In genomic region chr12:108765751-108766221, GRCm38 (mm10) we compare ENCODE assay signal across 8 mouse cellular contexts. TPM values are rescaled to one million over a fixed set of nuclear protein-coding genes. Genes with fewer than 3 reads are reported as not detected.
A peak's percentile ranks its signal among the peaks of the same experiment; 100 is the strongest.
DNase-seq lines count a peak whose midpoint lies in the region; ATAC-seq and TF ChIP-seq lines count a peak whose summit lies in the region.

No protein-coding gene starts in this region.

- H3ac ChIP-seq in myocyte (ENCODE audit: control insufficient read depth, insufficient read length) = no peak overlapping the region

- ATAC-seq in hindbrain, embryonic 16.5 days = peak; percentile 67
- peak; percentile 42 for ATAC-seq in liver, embryonic 12.5 days

- H3K79me2 ChIP-seq in myocyte (ENCODE audit: control insufficient read depth, insufficient read depth) = no peaks in the 10 kb centered on the region

- TF ChIP-seq POLR2A in myocyte (IDR thresholded peaks at IDR 0.05; ENCODE audit: insufficient read length, low read depth) = peak; percentile 37

- peak overlapping the region; percentile 17 for H3K4me3 ChIP-seq in hindbrain, embryonic 16.5 days (ENCODE audit: low read length)
- H3K4me3 ChIP-seq in liver, embryonic 12.5 days = peak overlapping the region; percentile 50
- H3K4me3 ChIP-seq in myocyte = peak overlapping the region; percentile 21

- peak overlapping the region; percentile 68 for H3K27ac ChIP-seq in hindbrain, embryonic 16.5 days (ENCODE audit: low read depth, low read length)
- H3K27ac ChIP-seq in liver, embryonic 12.5 days = peak overlapping the region; percentile 74

- DNase-seq in retina, postnatal 1 day = peak; percentile 36
- no peak for DNase-seq in retina, embryonic 14.5 days (ENCODE audit: low spot score)
- peak; percentile 61 for DNase-seq in cerebellum, adult 9-11 months
- peak; percentile 76 to 81 for DNase-seq in gastrocnemius, adult 8-10 months (ENCODE audit: low spot score in 2 of 2)
- DNase-seq in thymus, adult 18-20 months = peak; percentile 74 to 83

- peak overlapping the region; percentile 57 for H3K9ac ChIP-seq in hindbrain, embryonic 16.5 days (ENCODE audit: low read depth, low read length)
- peak overlapping the region; percentile 59 for H3K9ac ChIP-seq in liver, embryonic 12.5 days

- H3K4me2 ChIP-seq in hindbrain, embryonic 16.5 days (ENCODE audit: low read length) = peak overlapping the region; percentile 42
- H3K4me2 ChIP-seq in liver, embryonic 12.5 days = peak overlapping the region; percentile 82
- H3K4me2 ChIP-seq in myocyte (ENCODE audit: low read depth) = peak overlapping the region; percentile 72

- no peaks in the 10 kb centered on the region for H3K27me3 ChIP-seq in hindbrain, embryonic 16.5 days (replicated peaks; ENCODE audit: control insufficient read depth, insufficient read depth, low read length)
- no peaks in the 10 kb centered on the region for H3K27me3 ChIP-seq in liver, embryonic 12.5 days (replicated peaks)
- H3K27me3 ChIP-seq in myocyte (ENCODE audit: control insufficient read depth, insufficient read depth, insufficient read length) = no peaks in the 10 kb centered on the region

- H3K4me1 ChIP-seq in hindbrain, embryonic 16.5 days (ENCODE audit: control insufficient read depth, insufficient read depth, low read depth, low read length) = peaks cover 13% of the 10 kb centered on the region
- H3K4me1 ChIP-seq in liver, embryonic 12.5 days = peaks cover 72% of the 10 kb centered on the region

- 38% methylated on average over 14 of the region's 14 CpGs for WGBS in hindbrain, embryonic 16.5 days
- 8% methylated on average over 14 of the region's 14 CpGs for WGBS in liver, embryonic 12.5 days (ENCODE audit: insufficient replicate concordance)

- H3K36me3 ChIP-seq in hindbrain, embryonic 16.5 days (ENCODE audit: control insufficient read depth, insufficient read depth, low read length) = no peaks in the 10 kb centered on the region
- H3K36me3 ChIP-seq in liver, embryonic 12.5 days = no peaks in the 10 kb centered on the region
- H3K36me3 ChIP-seq in myocyte (ENCODE audit: control insufficient read depth, insufficient read depth) = no peaks in the 10 kb centered on the region

- H3K9me3 ChIP-seq in hindbrain, embryonic 16.5 days (ENCODE audit: control insufficient read depth, low read length) = no peaks in the 10 kb centered on the region
- H3K9me3 ChIP-seq in liver, embryonic 12.5 days (replicated peaks) = no peaks in the 10 kb centered on the region

TF ChIP-seq in myocyte, 11 proteins besides CTCF, POLR2A, EP300 and RAD21:
- no peak for TF ChIP-seq POLR2AphosphoS2 (IDR thresholded peaks at IDR 0.05; ENCODE audit: insufficient read length, low read depth)
- no peak for TF ChIP-seq MAX (IDR thresholded peaks at IDR 0.05; ENCODE audit: low read depth)
- no peak for TF ChIP-seq E2F4 (IDR thresholded peaks at IDR 0.05; ENCODE audit: insufficient read depth)
- no peak for TF ChIP-seq USF1 (IDR thresholded peaks at IDR 0.05; ENCODE audit: low read depth)
- no peak for TF ChIP-seq CEBPB (IDR thresholded peaks at IDR 0.05; ENCODE audit: insufficient read depth, poor library complexity, severe bottlenecking)
- TF ChIP-seq REST (IDR thresholded peaks at IDR 0.05; ENCODE audit: insufficient read depth, insufficient read length) = no peak
- no peak for TF ChIP-seq TCF12 (IDR thresholded peaks at IDR 0.05; ENCODE audit: insufficient read depth, poor library complexity, severe bottlenecking)
- TF ChIP-seq MYOG (IDR thresholded peaks at IDR 0.05; ENCODE audit: control insufficient read depth in 1 of 3, insufficient read depth in 1 of 3, insufficient read length in 2 of 3, low read depth in 2 of 3) = no peak
- no peak for TF ChIP-seq MYOD1 (IDR thresholded peaks at IDR 0.05; ENCODE audit: control insufficient read depth in 1 of 3, insufficient read length in 2 of 3, low read depth in 2 of 3)
- TF ChIP-seq SRF (IDR thresholded peaks at IDR 0.05; ENCODE audit: control insufficient read depth, insufficient read length, low read depth) = no peak
- no peak for TF ChIP-seq TCF3 (IDR thresholded peaks at IDR 0.05; ENCODE audit: insufficient read length, low read depth)

RNA-seq across cellular contexts. Expression of gene Yy1, which starts 27.0 kb away (rescaled TPM):
- total RNA-seq in gastrocnemius, adult 8-10 months (2022) = 10 to 100 TPM; 26.6 to 33.0 (median 29.6) TPM
- polyA plus RNA-seq in hindbrain, embryonic 16.5 days (2015; fragmentation: Nextera tagmentation; extraction: Ambion mirVana) = 9.7 and 9.8 TPM in 2 replicates
- 13.1 and 14.6 TPM in 2 replicates for polyA plus RNA-seq in liver, embryonic 12.5 days (2016; fragmentation: Nextera tagmentation; extraction: Ambion mirVana)
- polyA plus RNA-seq in myocyte (2012; fragmentation: generic; extraction: Trizol) = 15.3 TPM
